Mouse (Mus musculus): ENCODE data around the gene Larp4b.

Gene Larp4b

DNA sequence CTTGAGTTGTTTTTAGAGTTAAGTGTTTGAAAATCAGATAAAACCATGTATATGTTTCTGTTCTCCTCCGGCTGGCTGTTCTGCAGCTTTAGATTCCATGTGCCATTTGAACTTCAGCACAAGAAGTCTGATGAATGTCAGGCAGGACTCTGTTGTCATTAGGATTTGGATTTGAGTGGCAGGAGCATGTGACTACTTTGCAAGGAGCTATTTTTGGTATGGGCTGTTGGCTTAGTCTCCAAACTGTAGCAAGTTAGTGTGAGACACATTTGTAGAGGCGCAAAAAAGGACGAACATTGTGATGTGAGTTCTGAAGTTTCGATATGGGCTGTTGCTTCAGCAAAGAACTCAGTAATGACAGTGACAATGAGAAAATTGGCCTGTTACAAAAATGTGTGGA is 34.0 kb downstream of the Larp4b start:
- no peak for DNase-seq

DNA sequence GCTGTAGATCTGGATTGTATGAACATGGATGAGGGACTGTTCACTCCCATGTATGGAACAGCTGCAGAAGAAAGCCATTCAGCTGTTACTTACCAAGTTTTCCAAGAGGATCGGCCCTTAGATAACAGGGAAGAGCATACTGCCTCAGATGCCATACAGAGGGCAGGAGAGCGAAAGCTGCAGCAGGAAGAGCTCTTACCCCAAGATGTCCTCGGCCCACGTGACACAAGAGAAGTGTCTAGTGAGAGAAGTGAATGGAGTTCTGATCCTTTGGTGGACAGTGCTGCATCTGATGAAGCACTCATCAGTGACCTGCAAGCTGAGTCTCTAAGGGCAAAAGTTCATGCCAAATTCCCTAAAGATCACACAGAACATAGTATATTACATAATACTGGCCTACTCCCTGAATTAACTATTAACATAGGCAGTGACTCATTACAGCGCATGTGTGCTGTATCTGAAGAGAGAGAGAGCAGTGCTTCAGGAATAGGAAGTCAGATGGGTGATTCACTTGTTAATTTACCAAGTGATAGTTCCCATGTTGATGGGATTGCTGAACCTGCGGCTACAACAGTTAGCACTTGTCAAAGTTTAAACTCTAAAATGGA is 35.1 kb downstream of the Larp4b start:
- DNase-seq: no peak

DNA sequence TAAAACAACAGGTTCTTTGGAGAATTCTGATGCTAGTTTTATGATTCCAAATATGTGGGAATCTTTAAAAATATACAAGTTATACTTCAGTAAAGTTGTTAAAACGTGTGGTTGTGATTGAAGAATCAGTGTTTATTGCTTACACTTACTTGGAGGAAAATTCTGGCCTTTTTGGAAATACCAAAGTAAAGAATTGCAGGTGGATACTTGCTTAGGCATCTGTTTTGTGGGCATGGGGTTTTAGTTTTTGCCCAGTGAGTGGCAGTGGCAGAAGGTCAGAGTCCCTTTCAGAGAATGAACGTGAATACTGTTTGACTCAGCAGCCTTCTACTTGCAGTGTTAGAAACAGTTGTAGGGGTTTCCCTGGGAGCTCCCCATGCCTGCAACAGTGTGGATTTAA is 40.7 kb downstream of the Larp4b start:
- DNase-seq: no peak

DNA sequence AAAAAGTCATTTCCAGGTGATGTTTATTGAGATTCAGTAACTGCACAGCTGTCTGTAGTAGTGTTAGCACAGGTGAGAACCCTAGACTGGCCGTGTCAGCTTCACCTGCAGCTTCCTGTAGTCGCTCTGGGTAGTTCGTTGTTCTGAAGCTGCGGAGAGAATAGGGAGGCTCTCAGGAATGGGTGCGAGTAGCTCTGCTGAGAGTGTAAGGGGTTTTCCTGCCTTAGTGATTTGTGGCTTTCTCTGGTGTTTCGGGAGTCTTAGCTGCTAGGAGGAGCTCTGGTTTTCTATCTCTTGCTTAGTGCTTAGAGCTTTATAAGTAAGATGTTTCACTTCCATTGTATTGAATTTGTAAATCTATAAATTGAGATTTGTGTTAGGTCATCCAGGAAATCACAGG is 42.4 kb downstream of the Larp4b start:
- no peak for DNase-seq

DNA sequence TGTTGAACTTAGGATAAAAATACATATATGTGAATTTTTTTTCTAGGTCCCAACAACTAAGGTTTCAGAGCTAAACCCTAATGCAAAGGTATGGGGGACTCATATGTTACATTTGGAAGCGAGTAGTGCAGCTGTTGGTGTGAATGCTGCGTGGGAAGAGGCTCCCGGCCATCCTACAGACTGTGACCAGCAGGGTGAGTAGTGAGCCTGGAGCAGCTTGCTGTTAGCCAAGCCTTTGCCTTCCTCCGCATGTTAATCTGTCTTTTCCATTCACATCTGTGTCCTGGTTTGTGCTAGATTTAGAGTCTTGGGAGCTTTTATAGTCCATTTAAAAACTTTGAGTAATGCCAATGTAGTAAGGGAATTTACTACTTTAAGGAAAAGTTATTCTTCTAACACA is 43.1 kb downstream of the Larp4b start:
- peak; percentile 2 for DNase-seq

DNA sequence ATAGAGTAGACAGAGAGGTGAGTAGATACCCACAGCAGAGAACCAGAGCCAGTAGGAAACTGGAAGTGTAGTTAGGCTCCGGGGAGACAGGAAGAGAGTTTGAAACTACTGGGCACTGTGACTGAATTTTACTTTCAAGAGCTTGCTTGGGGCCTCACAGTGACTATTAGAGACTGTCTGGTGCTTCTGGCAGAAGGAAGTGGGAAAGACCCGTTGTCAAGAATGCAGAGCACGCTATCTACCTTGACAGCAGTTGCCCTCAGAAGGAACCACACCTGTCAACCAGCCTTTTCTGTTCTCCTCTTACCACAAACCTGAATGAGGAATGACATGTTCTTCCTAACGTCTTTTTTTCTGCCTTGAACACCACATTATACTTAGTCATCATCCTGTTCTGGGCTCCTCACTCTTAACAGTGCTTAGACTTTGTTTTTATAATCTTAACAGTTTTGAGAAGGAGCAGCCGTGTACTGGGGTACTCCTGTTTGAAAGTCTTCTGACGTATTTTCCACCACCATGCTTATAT is 45.8 kb downstream of the Larp4b start:
- no peak for DNase-seq

DNA sequence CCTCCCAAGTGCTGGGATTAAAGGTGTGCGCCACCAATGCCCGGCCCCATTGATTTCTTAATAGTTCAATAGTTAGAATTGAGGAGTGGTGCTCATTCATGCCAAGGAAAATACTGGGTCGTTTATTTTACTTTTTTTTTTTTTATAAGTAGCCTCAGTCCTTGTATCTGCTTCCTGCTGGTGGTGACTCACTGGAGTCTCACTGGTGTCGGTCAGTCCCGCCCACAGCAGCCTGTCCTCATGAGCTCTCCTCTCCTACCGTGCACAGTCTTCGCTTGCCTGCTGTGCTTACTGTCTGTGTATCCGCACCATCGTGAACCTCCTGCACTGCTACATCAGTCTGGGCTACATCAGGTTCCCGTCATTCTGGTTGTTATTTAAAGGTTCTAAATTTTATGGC is 46.5 kb downstream of the Larp4b start:
- DNase-seq: no peak

DNA sequence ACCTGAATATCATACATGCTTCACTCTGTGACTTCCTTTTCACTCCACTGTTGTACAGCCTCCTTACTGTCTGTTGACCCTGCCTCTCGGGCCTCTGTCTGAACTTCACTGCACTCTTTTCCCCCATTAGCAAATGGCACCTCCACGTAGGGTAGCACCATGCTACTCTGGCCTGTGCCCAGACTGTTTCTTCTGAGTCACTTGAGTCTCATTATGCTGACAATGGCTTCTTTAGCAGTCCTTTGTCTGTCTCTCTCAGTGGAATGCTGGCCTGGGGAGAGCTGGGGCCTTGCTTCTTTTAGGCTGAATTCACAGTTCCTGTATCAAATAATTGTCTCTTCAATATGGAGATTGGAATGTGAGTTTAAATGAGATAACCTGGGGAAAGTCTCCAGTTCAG is 48.7 kb downstream of the Larp4b start:
- peak; percentile 45 for DNase-seq

DNA sequence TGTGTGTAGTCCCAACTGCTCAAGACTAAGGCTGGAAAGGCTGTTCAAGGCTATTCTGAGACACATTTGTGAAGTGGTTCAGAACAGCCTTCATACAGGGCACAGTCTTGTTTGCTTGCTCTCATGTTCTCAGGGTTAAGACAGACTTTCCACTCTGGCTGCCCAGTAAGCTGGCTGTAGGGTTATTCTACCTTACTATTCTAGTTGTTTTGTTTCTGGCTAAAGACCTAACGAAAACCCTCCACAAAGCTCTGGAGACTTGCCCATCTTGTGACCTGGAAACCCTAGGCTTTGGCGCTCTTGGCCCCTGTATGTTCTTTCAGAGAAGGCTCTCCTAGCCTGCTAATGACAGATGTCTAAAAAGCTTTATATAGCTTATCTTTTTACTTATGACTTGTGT is 55.1 kb downstream of the Larp4b start:
- DNase-seq: no peak

DNA sequence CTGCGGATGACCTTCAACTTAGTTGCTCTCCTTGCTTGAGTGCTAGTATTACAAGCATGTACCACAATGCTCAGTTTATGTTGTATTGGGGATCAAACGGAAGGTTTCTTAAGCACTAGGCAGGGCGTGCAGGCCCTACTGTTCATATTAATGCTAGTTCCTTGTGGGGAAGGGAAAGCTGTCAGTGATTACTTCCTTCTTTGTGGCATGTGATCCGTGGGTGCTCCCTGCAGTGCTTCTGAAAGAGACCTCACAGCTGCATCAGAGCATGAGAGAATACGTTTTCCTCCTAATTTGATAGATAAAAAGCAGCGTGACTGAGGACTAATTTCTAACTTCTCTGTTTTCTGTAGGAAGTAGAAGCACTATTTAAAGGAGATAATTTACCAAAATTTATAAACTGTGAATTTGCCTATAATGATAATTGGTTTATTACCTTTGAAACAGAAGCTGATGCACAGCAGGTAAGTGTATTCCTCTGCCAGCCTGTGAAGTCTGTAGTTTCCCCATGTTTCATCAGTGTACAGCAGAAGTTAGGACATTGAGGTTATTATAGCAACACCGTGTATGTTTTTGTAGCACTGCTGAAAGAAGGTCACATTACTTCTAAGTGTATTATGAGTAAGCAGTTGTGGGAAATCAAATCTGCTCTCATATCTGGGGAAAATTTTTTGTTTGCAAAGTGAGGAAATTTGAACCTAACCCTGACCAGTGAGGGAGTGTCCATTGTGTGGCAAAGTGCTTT is 56.0 kb downstream of the Larp4b start:
- DNase-seq: no peak

DNA sequence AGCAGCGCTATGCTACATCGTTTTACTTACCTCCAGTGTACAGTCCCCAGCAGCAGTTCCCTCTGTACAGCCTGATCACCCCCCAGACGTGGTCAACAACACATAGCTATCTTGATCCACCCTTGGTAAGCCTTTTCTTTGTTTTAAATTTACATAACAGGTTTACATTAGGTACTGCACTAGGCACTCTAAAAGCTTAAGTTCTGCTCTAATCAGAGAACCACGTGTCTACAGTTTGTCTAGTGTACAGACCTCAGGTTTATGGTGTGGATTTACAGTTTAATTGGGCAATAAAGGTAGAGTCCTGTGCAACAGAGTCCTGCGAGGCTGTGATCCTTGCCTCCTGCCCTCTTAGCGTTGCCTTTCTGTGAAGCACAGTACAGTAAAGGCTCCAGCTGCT is 57.4 kb downstream of the Larp4b start:
- no peak for DNase-seq

DNA sequence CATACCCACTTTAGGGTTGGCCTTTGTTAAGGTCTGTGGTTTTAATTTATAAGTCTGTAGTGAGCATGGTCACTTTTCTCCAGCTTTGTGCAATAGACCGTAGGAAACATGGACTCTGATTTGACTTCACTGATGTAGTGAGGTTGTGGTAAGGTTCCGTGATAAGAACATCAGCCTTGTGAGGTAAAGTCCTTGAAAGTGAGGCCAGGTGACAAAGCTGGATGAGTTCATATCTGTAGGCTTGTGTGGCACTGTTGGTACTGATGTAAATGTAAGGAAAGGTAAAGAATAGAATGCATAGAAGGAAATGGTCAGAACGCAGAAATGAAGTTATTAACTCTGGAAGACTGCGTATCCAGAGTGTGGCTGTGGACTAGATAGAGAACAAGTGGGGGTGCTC is 57.9 kb downstream of the Larp4b start:
- DNase-seq: no peak

DNA sequence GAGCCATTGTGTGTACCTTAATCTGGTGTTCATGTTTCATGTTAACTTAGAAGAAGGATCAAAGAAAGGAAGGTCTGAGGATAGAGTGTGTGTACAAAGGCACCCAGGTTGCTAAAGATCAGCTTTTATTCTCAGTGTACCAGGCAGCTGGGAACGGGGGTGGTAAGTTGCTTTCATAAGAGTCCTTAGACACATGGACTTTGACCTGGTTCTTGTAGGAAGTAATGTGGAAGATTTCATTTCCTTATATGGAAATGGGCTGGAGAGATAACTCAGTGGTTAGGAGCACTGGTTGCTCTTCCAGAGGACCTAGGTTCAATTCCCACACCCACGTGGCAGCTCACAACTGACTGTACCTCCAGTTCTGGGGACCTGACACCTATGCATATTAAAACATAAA is 58.6 kb downstream of the Larp4b start:
- DNase-seq: no peak

DNA sequence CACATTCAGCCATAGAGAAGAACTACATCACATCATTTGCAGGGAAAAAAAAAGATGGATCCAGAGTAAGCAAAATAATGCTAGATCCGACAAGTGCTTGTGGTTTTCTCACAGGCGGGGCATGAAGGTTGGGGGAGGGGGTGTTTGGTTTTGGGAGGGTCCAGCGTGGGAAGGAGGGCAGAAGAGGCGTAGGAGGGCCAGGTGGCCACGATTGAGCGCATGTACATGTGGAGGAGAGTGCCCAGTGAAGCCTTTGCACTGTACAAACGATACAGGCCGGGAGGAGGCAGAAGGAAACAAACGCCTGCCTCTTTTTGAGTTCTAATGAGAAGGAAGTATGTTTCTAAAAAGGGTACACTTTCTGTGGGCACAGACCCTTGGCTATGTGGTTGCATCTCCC is 60.1 kb downstream of the Larp4b start:
- DNase-seq: no peak

DNA sequence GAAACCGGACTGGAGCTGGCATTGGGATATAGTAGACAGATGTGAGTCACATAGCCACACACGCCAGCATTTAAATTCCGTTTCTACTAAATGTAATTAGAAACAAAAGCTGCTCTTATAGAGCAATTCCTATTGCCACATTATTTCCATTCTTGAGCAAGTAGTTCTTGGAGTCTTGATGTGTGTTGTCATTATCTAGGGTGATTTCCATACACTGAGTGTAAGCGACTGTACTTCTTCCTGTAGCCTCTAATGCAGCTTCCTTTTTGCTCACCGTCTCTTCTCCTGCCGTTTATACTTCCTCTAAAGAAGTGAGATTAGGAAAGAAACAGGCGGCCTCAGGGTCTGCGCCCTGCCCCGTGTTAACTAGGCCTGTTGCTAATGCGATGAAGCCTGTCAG is 65.6 kb downstream of the Larp4b start:
- no peak for DNase-seq

DNA sequence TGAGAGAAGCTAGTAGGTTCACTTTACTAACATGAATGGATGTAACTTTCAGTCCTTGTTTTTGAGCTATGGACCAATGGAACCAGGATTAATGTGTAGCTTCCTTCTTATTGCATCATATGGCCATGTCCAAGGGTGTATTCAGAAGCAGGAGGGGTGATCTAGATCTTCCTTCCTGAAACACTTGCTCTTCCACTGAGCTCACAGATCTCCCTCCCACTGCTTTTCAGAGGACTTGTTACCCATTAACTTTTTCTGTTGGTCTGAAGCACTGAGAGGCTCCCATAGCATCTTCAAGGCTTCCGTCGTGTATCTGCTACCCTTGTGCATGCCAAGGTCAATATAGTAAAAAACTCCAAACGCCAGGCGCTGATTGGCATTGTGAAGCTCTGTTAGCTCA is 69.2 kb downstream of the Larp4b start:
- DNase-seq: no peak

DNA sequence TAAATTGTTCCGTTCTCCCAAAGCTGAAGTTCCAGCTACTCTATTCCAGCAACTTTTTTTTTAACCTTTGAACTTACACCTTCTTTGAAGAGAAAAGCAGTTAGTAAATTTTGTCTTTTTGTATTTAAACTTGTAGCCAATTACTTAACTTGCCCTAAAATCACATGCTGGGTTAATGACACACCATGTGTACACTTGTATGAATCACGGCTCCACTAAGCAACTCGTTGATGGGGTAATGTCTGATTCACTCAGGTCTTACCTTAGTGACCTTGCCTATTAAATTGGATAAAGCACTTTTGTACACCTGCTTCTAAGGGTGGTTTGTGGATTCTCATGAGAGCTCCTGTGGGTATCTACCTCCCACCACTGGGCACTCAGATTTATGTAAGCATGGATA is 74.2 kb downstream of the Larp4b start:
- DNase-seq: no peak

DNA sequence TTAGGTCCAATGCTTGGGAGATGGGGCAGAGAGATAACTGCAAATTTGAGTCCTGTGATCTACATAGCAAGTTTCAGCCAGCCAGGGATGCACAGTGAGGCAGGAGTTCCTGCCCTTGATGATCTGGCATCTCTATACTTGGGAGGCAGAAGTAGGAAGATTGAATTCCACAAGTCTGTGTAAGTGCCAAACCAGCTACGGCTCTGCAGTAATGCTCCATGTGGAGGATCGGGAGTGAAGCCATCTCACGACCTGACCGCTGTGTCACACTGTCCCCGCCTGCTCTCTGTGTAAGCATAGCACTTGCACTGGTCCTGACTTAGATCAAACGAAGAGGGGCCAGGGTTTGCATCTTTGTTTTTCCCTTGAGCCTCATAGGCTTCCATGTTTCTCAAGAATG is 75.9 kb downstream of the Larp4b start:
- no peak for DNase-seq

DNA sequence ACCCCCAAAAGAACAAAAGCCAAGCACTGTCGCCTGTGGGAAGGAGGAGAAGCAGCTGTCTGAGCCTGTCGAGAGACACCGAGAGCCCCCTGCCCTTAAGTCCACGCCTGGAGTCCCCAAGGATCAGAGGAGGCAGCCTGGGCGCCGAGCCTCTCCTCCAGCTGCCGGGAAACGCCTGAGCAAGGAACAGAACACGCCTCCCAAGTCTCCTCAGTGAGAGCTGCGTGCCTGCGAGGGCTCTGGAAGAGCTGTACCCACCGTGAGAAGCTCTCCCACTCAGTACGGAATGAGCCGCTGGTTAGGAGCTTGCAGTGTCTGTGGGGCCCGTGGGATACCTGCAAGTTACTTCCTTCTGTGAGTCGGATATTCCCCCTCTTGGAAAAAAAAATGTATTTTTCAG is 77.0 kb downstream of the Larp4b start:
- no peak for DNase-seq

DNA sequence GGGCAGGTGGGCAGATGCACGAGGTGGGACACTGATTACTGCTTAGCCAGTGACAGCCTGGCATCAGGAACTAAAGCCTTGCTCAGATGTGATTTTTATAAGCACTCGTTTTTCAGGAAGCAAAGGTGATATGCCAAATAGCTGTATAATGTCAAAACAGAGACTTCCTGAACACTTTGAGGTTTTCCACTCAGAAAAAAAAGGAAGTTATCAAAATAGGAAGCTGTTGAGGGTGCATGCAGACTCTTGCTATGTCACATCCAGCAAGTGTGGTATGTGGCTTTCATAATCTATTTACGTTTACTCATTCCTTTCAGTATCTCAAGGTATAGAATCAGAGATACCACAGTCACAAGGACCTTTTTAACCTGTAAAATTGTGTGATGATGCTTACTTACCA is 79.7 kb downstream of the Larp4b start:
- no peak for DNase-seq

DNA sequence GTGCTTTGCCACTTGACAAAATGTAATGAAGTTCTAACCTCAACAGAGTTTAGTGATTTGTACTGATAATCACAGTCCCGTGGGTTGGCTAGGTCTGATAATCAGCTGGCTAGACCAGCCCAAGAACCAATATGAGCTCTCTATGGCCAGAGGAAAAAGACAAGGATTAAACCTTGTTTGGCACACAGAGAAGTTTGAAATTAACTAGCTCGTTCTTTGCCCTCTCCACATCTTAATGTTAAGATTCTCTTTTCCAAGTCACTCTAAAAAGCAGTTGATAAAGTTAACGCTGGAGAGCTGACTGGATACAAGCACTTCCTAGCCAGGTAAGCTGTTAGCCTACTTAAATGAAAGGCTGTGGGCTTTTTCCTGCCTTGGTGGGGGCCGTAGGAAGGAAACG is 81.5 kb downstream of the Larp4b start:
- no peak for DNase-seq

DNA sequence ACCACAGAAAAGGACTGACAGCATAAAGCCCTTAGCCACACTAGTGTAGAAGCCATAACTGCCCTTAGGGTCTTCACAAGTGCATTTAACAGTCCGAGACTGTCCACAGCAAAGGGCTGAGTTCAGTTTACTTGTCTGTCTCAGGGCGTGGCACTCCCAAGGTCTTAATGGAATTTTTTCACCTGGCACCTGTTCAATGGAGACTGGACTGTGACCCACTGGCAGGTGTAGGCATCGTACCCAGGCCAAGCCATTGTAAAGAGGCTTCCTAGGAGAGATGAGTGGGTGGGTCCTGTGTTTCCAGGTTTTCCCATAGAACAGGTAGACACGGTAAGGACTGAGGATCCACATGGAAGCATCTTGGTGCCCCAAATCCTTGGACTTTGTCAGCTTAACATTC is 84.6 kb downstream of the Larp4b start:
- no peak for DNase-seq

DNA sequence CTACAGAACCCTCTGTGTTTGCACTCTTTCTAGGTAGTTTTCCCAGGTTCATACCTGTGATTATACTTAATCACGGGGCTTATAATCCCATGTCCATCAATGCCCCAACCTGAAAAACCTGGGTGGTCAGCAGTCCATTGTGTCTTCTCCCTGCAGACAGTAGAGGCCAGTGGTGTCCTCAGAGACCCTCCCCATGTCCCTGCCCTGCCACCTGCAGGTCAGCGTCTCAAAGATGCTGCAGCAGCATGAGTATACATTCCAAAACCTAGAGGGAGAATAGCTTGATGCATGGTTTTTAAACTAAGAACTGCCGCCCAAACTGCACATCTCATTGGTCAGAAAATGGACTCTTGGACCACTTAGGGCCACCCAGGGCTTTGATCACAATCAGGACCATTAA is 85.0 kb downstream of the Larp4b start:
- no peak for DNase-seq

DNA sequence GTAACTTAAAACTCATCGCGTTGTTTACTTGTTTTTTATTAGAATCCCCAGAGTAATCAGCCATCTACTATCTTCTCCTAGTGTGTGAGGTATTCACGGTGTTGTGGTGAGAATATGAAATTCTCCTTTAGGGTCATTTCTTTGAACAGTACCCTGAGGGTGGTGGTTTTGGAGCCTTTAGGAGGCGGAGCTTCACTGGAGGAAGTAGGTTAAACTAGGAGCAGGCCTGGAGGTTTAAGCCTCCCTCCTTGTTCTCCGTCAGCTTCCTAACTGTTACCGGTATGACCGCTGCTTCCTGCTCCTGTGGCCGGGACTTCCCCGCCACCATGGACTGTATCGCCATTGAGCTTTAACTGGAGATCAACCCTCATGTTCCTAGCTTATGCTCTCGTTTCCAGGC is 86.5 kb downstream of the Larp4b start:
- no peak for DNase-seq

DNA sequence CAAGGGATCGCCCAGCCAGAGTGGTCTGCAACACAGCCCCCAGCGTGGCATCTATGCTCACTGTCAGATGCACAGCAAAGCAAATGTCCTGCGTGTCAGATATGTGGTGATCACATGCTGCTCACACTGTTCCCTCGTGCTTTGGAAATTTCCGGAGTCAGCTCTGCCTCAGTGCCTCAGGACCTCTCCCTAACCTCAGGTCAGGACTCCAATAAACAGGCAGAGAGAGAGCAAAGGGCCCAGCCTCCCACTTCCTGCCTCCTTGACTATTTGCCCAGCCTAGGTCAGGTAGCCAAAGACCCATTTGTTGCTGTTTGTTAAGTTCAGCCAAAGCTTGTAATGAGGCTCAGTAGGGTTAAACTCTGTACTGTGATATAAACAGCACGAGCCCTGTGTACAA is 87.4 kb downstream of the Larp4b start:
- DNase-seq: no peak
